Mouse (Mus musculus): ENCODE measurements at regions not wholly inside any gene's neighbourhood (a gene's known extent, or its start where the extent isn't known, plus 50 kb on each side); places are given as distances from the start of the nearest gene placed in this dataset.

DNA sequence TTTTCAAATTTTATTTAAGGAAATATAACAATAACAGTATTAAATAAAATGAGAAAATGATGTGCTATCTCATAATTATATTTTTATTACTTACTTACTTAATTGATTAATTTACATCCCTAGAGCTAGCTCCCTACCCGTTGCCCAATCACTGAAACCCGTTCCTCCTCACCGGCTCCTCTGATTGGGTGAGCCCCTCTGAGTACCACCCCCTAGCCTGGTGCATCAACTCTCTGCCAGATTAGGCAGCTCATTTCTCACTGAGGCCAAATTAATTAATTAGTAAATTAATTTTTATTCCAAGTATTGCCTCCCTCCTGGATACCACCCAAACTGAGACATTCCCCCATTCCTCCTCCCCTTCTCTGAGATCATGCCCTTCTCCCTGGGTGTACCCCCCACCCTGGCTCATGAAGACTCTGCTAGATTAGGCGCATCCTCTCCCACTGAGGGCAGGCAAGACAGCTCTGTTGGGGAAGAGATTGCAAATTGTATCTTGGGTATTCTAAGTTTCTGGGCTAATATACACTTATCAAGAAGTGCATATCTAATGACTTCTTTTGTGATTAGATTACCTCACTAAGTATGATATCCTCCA is 101.4 kb upstream of the Reg3g start:
- no peak for TF ChIP-seq CTCF (IDR thresholded peaks at IDR 0.05; ENCODE audit: extremely low read depth, insufficient read depth, low read length)
- no peak for TF ChIP-seq POLR2A (IDR thresholded peaks at IDR 0.05; ENCODE audit: extremely low read depth, insufficient read depth, low read length)
